Mouse (Mus musculus): ENCODE results near the gene Arhgef5.
"Not testable (repeated sequence)": the region's sequence is repeated elsewhere in the genome, so short reads cannot be mapped to it uniquely, and the experiment has no call there.

The Arhgef5 gene

DNA sequence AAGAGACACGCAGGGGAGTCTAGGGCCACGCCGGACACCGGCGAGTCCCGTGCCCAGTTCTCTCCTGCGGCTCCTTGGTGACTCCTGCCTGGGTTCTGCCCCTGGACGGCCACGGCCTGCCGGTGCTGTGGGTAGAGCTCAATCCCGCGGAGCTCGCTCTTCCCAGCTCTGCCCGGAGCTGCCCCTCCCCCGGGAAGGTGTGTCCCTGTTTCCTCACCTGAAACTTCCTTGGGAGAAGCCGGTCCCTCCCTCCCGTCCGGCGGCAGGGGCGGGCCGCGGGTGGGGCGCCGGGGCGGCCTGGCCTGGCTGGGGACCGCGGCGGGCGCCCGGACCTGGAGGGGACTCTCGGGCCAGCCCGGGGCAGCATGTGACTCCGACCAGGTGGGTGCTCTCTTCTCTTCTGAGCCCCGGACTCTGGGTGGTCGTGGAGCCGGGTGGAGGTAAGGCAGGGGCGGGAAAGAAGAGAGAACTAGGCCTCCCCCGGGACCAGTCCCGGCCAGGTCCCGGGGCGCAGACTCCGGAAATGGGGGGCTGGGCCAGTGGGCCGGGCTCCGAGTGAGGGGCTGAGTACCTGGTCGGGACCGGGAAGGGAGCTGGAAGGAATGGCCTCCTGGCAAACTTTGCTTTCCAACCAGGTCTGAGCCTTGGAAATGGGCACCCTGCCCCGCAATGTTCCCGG, at the start of gene Arhgef5:
Gene Arhgef5, plus strand, starts transcription at position 220 of the 679 bp plus-strand sequence.
- no peak for DNase-seq (ENCODE audit: low read depth)

DNA sequence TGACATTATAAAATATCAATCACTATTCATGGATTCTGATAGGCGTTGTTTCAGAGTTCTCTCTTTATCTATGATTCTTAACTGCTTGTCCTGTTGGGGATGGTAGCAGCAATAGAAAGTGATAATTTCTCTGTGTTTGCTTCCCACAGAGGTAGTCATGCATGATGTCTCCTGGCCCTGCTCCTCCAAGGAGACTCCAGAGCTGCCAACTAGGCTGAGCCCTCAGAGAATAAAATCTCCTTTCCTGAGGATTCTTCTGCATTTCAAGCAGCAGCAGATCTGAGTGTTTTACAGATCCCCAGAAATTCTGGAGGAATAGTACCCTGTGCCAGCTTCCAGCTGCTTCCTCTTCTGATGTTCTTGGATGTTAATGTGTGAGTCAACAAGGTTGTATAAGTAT, 34.1 kb upstream of the Arhgef5 start, which contains the start of gene Olfr47:
Gene Olfr47, plus strand, starts transcription at position 275 of the 400 bp plus-strand sequence.
- not testable (repeated sequence) for DNase-seq (ENCODE audit: low read depth)

DNA sequence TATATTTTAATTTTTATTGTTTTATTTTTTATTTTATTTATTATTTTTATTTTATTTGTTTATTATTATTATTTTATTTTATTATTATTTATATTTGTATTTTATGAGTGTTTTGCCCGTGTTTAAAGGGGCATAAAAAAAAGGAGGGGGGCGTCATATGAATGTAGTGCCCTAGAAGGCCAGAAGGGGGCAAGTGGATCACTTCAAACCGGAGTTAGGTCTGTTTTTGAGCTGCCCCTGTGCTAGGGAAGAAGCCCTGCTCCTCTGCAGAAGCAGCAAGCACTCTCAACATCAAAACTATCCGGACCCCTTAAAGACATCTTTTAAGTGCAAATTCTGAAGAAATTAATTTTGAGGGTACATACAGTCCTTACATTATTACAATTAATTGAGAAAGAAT, 23.3 kb upstream of the Arhgef5 start:
- peak; percentile 36 for DNase-seq (ENCODE audit: low read depth)

DNA sequence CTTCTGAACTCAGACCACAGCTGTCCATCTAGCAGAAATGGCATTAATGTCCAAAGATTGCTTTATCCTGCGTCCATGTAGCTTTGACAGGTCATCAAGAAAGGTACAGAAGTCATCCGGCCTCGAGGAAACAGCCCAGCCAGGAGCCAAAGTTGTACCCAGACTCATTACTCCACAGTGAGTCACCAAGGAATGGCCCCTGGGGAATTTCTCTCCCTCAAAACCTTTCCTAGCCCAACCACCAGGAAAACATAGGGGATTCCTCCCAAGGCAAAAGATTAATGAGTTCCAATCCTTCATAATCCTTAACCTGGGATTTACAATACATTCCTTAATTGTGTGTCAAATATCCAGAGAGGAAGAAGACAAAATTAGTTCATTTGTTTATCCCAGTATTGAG, 18.0 kb upstream of the Arhgef5 start:
- no peak for DNase-seq (ENCODE audit: low read depth)

DNA sequence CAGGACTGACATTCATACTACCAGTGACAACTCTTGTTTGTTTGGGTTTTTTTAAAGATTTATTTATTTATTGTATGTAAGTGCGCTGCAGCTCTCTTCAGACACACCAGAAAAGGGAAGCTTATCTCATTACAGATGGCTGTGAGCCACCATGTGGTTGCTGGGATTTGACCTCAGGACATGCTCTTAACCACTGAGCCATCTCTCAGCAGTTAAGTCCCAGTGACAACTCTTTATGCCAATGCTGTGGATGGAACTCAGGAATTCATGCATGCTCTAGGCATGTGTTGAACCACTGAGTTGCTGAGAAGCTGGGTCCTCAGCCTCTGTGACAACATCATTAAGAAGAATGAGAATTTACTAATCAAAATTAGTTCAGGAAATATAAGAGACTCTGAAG, 12.4 kb upstream of the Arhgef5 start:
- peak; percentile 39 for DNase-seq (ENCODE audit: low read depth)

DNA sequence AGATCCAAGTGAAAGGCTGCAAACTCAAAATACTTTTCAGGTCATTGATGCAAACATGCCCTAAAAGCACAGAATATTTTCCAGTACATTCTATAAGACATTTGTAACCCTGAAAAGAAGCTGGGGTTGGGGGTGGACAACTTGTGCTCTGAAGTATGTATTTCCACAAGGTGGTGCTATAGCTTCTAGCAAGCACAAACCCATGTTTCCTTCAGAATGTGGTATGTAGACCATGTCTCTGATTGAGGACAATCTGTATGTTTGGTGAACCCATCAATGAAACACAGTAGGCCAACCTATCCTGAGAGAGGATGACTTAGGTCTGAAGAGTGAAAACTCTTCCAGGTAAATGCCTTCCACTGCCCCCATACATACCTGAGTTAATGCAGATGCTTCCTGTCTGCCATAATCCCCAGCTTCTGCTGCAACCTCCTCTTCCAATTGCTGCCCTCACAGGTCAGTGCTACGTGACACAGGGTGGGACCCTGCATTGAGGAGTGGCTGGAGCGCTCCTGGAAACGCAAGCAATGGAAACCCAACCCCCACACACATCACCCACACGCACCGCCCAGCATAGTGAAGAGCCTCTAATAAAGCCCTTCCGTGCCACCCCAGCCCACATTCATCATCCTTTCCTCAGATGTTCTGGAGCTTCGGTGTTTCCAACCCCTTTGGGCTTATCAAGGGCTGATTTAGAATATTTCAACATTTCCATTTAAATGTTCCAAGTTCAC, 11.0 kb upstream of the Arhgef5 start:
- DNase-seq (ENCODE audit: low read depth) = peak; percentile 49

DNA sequence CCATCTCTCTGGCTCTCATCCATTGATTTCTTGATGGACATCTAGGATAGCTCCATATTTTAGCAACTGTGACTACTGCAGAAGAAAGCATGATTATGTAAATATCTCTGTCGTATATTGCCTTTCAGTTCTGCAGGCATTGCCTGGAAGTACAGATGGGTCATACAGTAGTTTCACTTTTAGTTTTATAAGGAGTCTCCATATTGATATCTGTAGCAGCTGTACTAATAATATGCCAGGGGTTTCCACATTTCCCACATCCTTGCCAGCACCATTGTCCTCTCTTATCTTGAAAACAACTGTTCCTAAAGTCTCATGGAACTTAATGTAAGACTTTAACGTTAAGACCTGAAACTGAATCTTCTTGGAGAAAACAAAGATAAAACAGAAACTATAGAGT, 4.6 kb upstream of the Arhgef5 start:
- DNase-seq (ENCODE audit: low read depth) = peak; percentile 10

DNA sequence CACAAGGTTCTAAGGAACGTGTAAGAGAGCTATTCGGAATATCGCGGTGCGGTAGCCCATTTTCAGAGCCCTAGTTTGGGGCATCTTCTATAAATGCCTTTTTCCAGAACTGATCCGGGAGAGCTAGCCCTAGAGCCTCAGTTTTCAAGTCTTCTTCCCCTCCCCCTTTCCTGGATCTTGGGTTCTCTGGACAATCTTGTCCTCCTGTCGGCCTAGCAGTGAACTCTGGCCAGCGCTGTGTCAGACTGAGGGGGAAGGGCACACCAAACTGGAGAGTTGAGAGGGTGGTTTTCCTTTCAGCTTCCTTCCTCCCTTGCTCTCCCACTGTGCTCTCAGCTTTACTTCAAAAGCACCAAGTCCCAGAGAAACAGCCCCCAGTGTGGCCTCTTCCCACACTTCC, 974 bp downstream of the Arhgef5 start:
- DNase-seq (ENCODE audit: low read depth) = peak; percentile 9

DNA sequence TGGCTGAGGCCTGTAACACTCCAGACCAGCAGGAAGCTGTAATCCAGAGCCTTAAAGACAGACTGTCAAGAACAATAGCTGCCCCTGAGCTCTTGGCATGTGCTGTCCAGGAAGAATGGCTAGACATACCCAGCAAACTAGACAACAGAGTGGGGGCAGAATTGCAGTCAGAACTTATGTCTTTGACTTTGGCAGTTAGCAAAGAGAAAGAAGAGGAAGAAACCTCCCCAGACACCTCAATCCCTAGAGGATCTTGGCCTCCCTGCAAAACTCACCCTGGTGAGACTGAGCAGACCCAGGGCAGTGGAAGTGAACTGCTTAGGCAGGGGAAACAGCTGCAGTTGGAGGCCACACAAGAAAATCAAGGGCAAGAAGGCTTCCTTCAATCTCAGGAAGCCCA, 7.2 kb downstream of the Arhgef5 start:
- DNase-seq (ENCODE audit: low read depth) = no peak

DNA sequence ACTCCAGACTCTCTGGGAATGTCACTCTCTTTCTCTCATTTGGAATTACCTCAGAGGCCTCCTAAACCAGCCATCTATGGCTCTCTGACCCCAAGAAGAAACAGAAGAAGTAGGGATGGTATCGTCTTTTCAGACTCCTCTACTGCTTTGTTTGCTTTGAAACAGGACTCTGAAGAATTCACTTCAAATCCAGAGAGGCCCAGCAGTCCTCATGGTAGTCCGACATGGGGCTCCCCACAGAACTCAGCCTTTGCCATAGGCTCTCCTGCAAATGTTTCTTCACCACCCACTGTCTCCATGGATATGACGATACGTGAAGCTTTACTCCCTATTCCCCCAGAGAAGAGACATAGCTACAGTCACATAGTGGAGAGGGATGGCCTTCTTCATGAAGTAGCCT, 8.7 kb downstream of the Arhgef5 start:
- DNase-seq (ENCODE audit: low read depth) = no peak

DNA sequence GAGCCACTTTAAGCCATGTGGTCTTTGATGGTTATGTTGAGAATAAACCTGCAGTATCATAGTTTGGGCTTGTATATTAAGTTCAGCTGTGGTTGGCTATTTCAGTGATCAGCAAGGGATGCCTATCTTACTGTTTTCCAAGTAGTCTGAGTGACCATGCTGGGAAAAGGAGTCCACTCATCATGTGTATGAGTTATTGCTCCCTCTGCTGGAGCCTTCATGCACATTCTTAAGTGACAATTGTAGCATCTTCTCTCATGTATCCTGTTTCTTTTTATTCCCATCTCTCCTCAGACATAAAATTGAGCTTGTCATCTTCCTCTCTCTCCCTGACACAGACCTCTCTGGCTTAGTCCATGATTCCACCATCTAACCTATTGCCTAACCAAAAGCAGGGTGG, 12.9 kb downstream of the Arhgef5 start:
- peak; percentile 43 for DNase-seq (ENCODE audit: low read depth)

DNA sequence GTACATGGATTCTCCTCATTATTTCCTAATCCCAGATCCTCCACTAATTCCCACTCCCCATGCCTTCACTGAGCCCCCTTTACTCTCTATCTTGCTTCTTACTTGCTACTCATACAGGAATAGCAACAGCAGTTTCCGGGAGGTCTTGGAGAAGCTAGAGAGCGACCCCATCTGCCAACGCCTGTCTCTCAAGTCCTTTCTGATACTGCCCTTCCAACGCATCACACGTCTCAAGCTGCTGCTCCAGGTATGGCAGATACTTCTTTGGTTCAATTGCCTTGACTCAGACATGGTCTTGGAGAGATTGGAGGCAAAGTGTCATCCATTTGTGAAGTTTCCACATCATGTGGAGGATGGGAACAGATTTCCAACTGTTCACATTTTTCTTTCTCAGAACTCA, 15.1 kb downstream of the Arhgef5 start:
- no peak for DNase-seq (ENCODE audit: low read depth)

DNA sequence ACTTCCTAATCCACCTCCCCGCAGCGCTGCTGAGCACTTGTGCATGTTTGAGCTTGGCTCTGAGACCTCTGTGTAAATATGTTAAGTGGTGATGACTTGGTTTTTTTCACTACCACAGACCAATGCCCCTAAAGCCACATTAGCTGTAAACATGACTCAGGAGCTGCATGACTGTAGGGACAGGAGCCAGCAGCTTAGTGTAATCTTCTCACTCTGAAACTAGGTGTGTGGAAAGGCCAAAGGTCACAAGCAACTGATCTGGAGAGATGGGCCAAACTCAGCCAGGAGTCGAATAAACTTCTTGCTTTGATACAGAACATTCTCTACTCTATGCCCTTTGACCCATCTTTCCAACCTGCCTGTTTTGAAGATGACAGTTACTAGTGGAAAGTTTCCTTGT, 26.7 kb downstream of the Arhgef5 start:
- DNase-seq (ENCODE audit: low read depth) = peak; percentile 46

DNA sequence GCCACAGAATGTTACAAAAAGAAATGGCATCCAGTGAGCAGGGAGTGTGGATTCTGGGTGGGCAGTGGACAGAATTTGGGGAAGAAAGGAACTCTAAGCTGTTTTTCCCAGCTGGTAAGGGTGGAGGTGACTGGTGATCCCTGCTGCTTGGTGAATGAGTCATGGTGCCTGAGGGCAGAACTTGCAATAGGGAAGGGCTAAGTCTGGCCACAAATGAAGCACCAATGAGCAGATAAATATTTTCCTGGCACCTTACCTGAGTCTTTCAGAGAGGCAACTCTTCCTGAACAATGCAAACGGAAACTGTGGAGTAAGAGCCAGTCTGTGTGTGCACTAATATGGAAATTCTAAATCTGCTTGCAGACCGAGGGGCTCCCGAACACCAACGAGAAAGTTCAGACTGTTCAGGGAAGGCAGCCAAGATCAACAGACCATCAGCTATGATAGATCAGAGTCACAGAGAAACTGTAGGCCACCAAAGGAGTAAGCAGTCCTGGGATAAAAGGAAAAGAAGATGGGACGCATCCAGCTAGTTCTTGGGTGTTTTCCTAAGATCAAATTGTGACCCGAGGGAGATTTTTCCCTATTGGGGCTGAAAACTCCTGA, 27.2 kb downstream of the Arhgef5 start:
- DNase-seq (ENCODE audit: low read depth) = no peak

DNA sequence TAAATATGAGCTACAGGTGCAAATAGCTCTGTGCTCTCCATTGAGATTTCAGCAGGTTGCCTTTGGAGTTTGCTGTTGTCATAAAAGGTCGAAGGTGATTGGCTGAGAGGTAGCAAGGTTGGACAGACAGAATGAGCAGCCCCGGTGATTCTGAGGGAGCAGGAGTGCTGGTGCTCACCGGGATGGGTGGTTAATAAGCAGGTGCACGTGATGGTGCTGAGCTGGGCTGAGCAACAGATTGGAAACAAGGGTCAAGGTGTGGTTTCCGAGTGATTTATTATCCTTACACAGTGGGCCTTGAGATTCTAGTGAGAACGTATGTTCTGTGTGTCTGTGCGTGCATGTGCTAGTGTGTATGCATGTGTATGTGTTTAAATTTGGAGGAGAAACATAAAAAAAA, 27.8 kb downstream of the Arhgef5 start:
- DNase-seq (ENCODE audit: low read depth) = no peak

DNA sequence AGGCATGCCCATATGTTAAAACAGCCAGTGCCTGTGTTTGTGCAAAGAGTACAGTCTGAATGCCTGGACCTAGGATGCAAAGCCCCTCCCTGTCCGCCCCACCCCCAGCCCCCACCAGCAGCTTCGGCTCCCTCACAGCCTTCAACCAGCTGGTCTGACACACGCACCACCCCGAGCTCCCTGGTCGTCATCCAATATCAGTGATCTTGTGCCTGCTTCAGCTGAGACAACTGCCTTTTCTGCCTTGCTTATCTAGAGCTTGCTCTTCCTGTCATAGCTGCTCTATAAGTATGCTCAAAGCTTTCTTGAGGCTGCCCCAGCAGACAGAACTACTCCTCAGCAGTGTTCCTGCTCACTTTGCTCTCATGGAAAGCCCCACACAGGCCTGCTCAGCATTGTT, 30.5 kb downstream of the Arhgef5 start:
- no peak for DNase-seq (ENCODE audit: low read depth)

DNA sequence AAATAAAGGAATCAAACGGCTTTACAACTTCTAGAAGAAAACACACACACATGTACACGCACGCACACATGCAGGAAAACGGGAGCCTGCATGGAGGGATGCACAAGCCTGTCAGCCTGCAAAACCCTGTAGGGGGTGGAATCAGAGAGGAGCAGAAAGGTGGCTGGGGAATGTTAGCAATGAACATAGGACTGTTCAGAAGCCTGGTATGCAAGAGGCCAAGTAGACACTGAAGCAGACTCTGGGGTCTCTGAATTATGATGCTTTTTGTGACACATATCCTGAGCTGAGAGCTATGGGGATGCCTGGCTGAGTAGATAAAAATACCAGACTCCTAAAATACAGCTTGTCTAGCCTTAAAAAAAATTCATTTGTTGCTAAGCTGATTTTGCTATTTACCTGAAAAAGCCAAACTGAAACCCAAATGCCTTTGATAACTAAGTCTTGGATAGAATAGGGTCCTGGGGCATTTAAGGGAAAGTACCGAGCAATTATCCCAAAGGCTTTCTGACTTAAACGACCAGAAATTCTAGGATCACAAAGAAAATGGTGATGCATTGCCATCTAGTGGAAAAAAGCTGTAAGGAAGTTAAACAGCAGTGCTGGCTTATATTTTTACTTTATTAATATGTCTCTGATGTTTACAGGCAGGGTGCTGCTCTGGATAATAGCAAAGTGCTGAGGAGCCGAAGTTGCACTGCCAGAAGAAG, 31.6 kb downstream of the Arhgef5 start:
- DNase-seq (ENCODE audit: low read depth) = peak; percentile 44

DNA sequence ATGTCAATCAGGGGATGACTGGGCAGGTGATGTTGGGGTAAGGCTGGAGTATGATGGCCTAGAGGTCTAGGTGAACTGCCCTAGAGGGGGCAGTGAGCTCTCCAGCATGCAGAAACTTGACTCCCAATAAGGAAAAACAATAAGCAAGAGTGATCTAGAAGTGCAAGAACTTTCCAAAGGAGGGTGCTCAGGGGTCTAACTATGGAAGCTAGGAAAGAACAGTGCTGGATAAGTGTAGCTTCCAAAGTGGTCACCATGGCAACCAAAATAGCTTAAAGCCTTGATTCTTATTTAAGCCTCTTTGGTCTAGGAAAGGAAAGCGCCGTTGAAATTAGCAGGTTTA, 32.1 kb downstream of the Arhgef5 start:
- DNase-seq (ENCODE audit: low read depth) = no peak

DNA sequence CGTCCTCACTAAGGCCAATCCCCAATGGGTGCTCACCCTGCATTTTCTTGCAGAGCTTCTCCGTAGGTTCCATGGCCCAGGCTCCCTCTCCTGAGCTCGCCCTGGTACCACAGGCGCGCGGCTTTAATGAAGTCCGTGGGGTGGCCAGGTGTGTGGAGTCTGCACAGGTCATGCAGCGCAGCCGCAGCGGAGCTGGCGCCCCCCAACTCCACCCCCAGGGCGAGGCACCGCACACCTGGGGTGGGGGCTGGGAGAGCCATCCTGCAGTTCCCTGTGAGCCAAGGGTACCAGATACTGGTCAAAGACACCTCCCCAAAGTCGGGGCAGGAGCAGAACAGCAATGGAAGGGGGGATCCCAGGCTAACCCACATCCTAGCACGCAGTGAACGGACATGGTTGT, 44.1 kb downstream of the Arhgef5 start, which contains the start of gene Nobox:
Gene Nobox, minus strand, starts transcription at position 101 of the 400 bp plus-strand sequence.
- DNase-seq (ENCODE audit: low read depth) = no peak

DNA sequence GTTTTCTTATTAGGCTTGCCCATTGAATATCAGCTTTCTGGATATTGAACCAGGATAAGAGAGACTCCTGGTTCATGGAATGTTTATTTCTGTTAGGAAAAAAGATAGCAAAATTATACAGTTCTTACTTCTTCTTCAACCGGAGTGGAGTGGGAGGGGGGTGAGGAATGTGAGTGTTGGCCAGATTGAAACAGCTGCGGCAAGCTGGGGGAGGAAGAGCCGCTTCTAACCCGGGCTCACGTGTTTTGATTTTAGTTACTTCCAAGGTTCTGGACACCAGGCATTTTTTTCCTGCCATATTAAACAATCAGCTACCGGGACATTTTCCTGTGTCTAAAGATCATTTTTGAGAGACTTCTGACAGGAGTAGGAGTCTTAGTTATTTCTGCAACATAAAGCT, 44.7 kb downstream of the Arhgef5 start:
- DNase-seq (ENCODE audit: low read depth) = no peak

DNA sequence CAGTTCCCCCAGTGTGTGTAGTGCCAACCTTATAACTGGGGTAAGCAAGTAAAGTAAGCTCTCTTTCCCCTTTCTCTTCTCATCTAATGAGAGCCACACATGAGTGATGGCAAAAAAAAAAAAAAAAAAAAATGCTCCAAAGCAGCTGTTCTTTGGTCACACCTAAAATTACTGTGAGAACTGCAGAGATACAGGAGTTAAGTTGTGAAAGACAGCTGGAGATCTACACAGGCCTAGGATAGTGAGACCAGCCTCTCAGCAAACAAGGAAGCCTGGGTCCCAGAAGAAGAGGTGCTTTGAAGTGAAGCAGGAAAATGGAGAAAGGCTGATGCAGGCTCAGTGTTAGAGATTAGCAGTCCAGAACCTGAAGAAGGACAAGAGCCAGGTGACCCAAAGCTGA, 47.2 kb downstream of the Arhgef5 start:
- no peak for DNase-seq (ENCODE audit: low read depth)

DNA sequence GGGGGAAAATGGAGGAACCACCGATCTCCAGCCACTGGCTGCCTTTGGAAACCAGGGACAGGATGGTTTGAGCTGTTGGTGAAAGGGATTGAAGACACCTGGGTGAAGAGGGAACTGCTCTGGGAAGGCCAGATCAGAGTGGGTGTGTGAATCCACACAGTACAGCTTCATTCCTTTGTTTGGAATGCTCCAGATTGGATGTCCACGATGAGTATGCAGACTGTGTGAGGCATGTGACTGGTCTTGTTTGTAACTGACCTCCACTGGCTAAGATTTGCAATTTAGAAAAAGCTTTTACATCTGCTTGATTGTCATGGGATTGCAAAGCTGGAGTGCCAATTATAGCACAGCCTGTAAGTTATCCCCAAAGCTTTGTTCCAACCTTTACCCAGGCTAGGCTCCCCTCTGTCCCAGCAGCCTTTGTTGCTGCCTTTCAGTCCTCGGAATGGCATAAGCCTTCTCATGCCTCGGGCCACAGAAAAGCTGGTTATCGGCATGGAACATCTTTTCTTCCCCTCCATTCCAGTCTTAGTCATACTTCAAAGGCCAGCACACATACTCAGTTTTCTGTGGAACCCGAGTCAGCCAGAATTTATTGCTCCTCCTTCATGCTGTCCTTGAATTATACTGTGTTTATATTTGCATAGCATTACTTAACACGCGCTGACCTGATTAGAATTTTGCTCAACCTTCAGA, 47.7 kb downstream of the Arhgef5 start:
- DNase-seq (ENCODE audit: low read depth) = no peak
